Mouse (Mus musculus) layer of hippocampus, adult 18-20 months (tissue): ENCODE results near the gene Fkbp8. TPM values are rescaled to one million over a fixed set of nuclear protein-coding genes. Genes with fewer than 3 reads are reported as not detected.

ENCODE experiments used
- DNase-seq, 2 experiments: peaks; one replicate each; pipeline ENCODE4 v3.0.0; 2022; ENCODE audit warnings: low spot score in 2 of 2
- long read RNA-seq: library from polyadenylated mRNA; stranded (forward); transcript quantifications from one replicate; pipeline ENCODE4 v2.0.0, GENCODE M21; 2021
- total RNA-seq, 2 experiments: library from RNA; stranded (reverse); gene quantifications; 2 replicates each; pipeline ENCODE4 v1.2.3; 2021

The Fkbp8 gene
- total RNA-seq, result 100 to 1,000 TPM; 450 to 467 TPM
- long read RNA-seq, transcript Fkbp8-204 (9 exons, 1,799 nt), result minor isoform, 127 of 615 reads
- long read RNA-seq, transcript Fkbp8-202 (9 exons, 1,720 nt), result minor isoform, 61 of 615 reads
- long read RNA-seq, transcript Fkbp8-201 (9 exons, 1,698 nt), result major isoform, 270 of 615 reads
- long read RNA-seq, partial matches to known transcripts, result 61 of 615 reads
- long read RNA-seq, other reads (novel, unspliced or antisense), result 96 of 615 reads

- peak; percentile 97 to 100 for DNase-seq
Measured at GRCm38 (mm10) chr8:70527512-70528181, at the start of gene Fkbp8, which contains the start of gene Kxd1. Gene Fkbp8 (plus strand): TSS chr8:70527724. Gene Kxd1 (minus strand): TSS chr8:70527956.

GRCm38 (mm10) chr8:70481908-70482307, 45.6 kb upstream of the Fkbp8 start:
- peak; percentile 73 to 93 for DNase-seq

- DNase-seq, result no peak
Measured at GRCm38 (mm10) chr8:70482943-70483342, 44.6 kb upstream of the Fkbp8 start.

DNA sequence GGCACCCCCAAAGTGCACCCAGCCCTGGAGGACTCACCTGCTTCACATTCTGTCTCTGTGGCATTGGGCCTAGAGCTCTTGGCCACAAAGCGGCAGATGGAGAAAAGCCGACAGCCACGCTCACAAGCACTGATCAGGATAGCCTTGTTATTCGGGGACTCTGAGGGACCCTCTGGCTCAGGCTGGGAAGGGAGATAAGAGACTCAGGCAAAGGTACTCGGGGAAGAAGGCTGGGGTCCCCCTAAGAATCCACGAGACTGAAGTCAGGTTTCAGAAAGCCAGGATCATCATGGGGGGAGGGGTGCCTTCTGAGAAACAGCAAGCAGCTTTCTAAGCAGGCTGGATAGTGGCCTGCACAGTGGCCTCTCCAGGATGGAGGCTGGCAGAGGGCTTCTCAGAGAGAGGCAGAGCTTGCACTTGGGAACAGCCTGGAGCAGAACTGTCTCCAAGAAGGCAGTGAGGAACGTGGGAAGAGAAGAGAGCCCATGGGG, 41.3 kb upstream of the Fkbp8 start:
- no peak for DNase-seq

DNA sequence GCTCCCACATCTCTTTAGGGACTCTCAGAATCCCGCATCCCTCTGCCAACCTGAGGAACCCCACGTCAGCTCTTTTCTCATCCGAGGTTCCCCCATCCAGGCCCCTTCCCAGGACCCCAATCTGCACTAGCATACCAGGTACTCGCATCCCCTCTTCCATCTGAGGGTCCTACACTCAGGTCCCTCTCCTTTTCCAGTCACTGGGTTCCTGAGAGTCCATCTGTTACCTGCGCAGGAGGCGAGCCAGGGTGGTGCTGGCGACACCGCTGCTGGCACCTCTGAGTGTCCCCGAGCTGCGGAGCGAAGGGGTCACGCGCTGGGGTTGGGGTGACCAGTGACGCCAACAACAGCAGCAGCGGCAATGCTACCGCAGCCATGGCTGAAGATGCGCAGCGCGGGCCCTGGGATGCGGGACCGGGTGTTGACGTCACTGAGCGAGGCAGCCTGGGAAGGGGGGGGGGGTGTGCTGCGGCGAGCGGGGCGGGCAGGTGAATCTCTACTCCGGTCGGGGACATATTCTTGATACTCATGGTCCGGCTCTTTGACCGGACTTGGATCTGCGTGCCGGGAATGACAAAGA, 40.5 kb upstream of the Fkbp8 start, which contains the start of gene Tmem59l:
Tmem59l (minus strand) TSS at position 418 of the 580 bp plus-strand sequence.
- peak; percentile 54 to 61 for DNase-seq

DNA sequence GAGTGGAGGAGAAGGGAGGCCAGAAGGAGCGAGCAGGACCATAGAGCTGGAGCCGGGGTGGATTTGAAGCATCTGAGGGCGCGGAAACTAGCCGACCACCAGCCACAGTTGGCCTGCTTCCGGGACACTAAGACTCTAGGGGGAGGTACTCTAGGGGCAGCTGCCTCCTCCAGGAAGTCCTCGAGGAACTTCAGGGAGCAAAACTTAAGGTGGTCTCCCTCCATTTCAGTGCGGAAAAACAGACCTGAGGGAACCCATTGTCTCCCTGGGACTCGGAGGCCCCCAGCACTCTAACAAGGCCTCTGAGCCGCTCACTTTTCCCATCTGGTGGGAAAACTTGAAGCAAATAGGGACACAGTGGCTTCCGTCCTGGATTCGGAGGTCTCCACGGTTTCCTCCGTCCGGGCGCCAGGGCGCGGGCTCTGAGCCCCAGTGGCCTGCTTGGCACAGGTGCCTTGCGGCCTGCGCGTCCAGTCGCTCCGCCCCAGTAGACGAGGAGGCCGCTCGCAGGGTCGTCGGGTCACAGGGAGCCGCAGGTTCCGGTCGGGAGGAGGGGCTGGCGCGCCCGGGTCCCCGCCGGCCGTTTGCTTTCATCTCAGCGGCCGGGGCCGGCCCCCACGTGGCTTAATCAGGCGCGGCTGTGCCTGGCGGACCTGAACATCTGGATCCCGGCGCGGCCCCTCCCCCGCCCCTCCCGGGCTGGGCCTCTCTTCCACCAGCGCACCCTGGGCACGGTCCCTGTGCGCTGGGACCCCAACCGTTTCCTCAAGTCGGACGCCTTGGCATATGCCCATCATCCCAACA, 39.3 kb upstream of the Fkbp8 start:
- no peak for DNase-seq

- DNase-seq, result no peak
Measured at GRCm38 (mm10) chr8:70488931-70489470, 38.5 kb upstream of the Fkbp8 start.

DNA sequence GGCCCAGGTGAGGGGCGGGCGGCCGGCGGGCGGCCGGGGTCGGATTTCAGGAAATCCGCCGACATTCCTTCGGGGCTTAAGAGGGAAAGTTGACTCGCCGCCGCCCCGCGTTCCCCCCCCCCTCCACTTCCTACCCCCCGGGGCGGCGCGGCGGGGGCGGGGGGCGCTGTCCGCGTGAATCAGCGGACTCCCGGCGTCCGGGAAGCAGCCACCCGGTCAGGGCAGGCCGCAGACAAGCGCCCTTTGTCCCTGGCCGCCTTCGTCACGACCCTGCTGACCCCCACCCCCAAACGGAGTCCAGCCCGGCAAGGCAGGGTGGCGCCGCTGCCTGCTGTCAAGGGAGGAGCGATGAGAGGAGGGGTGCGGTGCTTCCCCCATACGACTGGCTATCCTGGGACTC, 37.9 kb upstream of the Fkbp8 start:
- DNase-seq, result no peak

DNA sequence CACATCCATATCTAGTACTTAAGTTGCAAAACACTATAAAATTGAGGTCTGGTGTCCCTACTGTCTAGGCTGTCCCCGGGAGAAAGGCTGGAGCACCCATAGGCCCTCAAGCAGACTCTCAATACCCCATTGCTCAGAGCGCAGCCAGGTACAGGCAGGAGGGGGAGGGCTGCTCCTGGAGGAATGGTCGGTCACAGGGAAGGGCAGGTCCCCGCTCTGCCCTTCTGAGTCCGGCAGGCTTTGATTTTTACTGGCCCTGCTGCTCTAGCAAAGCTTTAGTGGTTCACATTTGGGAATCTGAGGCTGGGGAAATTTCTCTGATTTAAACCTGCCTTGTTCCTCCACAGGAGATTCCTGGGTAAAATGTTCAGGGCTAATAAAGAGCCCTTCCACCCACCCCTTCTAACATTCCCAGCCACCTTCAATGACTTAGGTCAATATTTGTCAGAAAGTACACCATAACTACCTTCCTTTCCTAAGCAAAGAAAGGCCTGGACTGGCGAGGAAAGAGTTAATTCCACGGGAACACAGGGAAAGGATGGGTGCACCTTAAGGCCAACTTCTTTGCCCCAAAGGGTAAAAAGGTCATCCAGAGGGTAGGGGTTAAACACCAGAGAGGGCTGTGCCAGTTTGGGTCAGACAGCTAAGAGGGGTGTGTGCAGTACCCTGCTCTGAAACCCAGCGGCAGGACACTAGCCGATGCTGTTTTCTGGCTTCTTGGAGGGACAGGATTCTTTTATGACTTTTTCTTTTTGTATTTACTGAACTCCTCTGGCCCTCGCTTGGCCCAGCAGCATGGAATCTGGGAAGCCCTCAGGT, 37.3 kb upstream of the Fkbp8 start:
- no peak for DNase-seq

- no peak for DNase-seq
Measured at GRCm38 (mm10) chr8:70490880-70491495, 36.5 kb upstream of the Fkbp8 start.

GRCm38 (mm10) chr8:70492664-70493640, 34.6 kb upstream of the Fkbp8 start, which contains the start of gene Crlf1:
Gene Crlf1 (plus strand): TSS chr8:70493158.
- no peak for DNase-seq

GRCm38 (mm10) chr8:70493692-70494415, 33.7 kb upstream of the Fkbp8 start:
- DNase-seq, result no peak

DNA sequence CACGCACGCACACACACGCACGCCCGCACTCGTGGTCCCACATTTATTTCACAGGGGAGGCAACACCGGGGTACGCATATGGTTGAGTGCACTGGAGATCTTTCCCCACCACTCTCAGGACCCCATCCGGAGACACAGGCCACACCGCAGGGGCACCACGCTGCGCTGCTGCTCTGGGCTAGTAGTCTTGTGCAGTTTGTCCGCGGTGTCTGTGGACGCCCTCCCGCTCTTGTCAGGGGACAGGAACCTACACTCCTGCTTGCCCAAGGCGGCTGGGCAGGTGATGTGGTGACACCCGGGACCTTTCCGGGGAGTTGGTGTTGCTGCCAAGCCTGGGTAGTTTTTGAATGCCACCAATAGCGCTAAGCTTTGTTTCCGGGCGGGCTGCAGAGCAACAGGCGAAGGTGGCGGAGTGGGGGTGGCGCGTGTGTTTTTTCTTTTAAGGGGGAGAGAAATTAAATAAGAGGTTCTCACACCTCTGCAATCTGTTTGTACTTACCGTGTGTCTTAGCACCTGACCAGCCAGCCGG, 33.0 kb upstream of the Fkbp8 start:
- no peak for DNase-seq

- no peak for DNase-seq
Measured at GRCm38 (mm10) chr8:70495001-70495770, 32.3 kb upstream of the Fkbp8 start.

DNA sequence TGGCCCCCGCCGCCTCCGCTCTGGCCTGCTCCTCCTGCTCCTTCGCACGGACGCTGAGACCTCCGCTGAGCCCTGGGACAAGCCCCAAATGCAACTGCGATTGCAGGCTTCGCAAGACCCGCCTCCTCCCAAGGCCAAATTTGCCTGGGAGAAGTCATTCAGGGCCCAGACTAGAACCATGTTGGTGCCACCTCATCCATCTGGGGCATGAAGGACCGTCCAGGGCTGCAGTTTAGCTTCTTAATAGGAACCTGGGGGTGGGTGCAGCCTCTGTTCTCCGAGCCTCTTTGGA, 31.8 kb upstream of the Fkbp8 start:
- DNase-seq, result no peak

DNA sequence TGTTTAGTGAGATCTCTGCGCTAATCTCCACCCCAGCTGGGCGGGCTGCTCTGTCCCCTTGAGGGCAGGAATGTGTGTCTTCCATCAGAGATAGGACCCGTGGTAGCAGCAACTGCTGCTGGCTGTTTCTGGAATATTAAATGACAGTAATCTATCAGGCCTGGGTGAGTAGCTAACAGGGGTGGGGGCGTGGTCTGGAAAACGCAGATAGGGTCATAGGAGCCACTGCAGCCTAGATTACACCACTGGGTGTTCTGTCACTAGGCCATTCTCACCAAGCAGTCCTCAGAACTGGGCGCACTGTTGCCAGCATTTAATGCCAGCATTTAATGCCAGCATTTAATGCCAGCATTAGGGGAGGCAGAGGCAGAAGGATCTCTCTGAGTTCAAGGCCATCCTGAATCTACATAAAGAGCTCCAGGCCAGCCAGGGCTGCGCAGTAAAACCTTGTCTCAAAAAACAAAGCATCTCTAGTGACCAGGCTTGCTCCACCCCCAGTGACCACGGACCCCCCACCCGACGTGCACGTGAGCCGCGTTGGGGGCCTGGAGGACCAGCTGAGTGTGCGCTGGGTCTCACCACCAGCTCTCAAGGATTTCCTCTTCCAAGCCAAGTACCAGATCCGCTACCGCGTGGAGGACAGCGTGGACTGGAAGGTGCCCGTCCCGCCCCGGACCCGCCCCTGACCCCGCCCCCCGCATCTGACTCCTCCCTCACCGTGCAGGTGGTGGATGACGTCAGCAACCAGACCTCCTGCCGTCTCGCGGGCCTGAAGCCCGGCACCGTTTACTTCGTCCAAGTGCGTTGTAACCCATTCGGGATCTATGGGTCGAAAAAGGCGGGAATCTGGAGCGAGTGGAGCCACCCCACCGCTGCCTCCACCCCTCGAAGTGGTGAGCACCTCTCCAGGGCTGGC, 26.9 kb upstream of the Fkbp8 start:
- DNase-seq, result no peak
